Mouse (Mus musculus) G1E-ER4 (cell line): ENCODE results near the gene Rnls. TPM values are rescaled to one million over a fixed set of nuclear protein-coding genes. Genes with fewer than 3 reads are reported as not detected.

Experiments used
- GATA1 ChIP-seq: IDR thresholded peaks from one replicate; pipeline ENCODE4 v1.8.0; 2012; ENCODE audit warnings: low read length, inconsistent platforms
- polyA plus RNA-seq: library from polyadenylated mRNA; stranded (reverse); fragments of >175 nt; gene quantifications from 2 replicates; pipeline ENCODE4 v1.2.3, GENCODE M21; 2012

The Rnls gene
- polyA plus RNA-seq, result not detected in 2 replicates

DNA sequence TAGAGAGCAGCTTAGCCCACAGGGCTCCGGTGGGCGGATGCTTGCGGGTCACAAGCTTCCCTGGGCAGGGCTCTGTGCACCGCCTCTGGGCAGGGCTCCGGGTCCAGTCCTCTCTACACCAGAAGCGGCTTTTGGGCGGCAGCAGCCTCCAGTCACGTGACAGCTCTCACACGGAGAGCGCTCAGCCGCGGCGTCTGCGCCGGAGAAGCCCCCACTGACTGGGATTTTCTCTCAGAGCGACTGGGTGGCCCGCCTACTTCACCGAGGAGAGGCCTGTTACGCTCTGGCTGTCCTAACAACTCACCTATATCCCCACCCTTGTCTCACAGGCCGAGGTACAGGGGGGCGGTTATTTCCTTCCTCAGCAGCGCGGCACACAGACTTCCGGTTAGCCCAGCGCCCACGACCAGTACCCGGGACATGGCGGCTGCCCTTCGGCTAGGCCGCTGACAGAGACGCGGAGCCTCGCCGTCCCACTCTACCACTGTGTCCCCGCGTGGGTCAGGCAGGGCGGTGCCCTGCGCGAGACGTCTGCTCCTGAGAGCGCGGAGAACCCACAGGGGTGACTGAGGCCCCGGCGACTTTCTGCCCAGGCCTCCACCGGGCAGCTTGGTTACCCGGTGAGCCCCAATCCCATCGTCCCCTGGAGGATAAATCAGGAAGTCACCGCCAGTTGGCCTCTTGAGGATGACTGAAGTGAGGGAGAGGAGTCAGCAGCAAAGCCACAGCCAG lies at the start of gene Rnls:
Gene Rnls (minus strand): TSS at position 645 of the 732 bp plus-strand sequence.
- no peak for TF ChIP-seq GATA1

DNA sequence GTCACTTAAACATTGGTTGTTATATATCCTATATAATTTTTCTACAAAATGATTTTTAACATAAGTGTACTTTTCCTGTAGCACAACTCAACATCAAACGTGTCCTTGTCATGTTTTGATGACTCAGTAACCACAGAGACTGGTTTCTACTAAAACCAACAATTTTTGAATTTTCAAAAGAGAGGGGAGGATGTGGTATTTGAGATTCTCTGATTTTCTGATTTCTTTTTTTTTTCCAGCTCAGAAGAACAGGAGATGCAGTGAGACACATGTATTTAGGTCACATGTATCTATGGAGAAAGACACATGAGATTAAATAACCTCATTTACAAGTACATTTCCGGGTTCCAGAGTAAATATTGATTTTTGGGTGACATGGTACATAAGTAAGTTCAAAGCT lies 37.4 kb upstream of the Rnls start:
- TF ChIP-seq GATA1, result no peak

DNA sequence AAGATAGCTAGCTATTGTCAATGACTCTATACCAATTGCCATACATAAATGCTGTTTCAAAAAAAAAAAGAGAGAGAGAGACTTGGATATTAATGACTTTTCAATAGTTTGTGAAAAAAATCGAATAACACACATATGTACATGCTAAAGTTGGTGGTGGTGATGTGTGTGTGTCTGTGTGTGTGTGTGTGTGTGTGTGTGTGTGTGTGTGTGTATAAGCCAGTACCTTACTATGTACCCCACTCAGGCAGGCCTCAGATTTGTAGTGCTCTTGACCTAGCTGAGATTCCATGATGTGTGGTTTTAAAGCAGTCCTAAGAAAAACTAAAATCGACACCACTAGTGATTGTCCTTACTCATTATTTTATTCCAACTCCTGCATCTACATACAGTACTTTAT lies 11.3 kb downstream of the Rnls start:
- TF ChIP-seq GATA1, result no peak

DNA sequence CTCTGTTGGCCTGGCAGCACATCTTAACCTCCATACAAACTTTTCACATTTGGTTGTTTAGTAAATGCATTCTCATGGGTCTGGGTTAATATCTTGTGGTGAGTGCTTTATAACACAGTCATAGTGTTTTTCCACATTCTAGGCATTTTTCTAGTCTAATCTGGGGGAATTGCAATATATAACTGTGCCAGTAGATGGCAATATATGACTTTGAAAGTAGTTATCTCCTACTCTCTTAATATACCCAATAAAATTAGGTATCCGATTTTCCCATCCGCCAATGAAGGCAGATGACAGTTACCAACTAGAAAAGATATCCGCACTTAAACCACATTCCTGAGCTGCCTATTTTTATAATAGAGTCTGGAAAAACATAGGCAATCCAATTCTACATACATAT lies 11.7 kb downstream of the Rnls start:
- TF ChIP-seq GATA1, result no peak

DNA sequence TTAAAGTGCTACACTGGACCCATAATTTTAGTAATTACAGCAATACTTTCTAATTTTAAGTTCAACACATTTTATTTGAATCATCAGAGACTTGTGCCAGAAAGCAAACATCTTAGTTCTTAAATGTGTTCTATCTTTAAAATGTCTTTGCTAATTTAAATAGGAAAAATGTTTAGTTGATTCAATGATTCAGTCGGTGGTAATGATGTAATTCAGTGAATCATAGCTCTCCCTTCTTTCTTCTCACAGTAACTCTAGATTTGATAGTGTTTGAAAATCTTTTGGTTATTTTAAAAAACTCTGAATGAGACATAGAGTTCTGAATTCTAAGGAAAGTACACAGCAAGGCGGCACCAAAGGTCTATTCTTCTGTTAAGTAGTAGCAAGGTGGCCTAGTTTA lies 23.3 kb downstream of the Rnls start:
- TF ChIP-seq GATA1, result no peak

DNA sequence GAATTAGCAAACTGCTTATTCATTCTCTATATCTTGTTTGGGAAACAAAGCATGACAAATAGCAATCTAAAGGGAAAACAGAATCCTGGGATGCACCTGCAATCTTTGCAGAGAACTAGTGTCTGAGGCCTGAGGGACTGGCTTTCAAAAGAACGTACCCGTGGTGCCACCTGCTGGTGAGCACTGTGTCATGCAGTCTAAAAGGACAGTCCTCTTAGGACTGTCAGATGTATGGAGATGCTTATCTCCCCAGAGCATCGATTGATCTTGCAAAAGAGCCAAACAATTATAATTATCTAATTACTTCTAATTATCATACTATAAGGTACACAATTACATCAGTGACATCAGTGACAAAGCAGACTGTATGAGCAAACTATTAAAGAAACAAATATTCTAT lies 25.4 kb downstream of the Rnls start:
- no peak for TF ChIP-seq GATA1

DNA sequence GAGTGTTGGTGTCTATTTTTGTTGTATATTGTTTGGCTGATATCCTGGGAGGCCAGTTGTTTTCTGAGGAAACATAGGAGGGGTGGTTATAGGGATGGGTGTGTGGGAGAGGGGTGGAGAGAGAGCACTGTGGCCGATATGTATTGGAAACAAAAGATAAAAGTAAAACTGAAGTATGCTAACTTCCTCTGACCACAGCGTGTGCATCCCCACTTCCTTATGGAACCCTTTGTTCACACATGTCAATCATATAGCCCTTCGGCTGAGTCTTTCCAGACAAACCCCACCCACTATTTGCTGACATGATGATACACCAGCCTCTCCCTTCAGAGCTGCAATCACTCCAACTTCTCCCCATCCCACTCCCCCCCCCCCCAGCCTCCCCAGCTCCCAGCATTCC lies 35.1 kb downstream of the Rnls start:
- no peak for TF ChIP-seq GATA1

DNA sequence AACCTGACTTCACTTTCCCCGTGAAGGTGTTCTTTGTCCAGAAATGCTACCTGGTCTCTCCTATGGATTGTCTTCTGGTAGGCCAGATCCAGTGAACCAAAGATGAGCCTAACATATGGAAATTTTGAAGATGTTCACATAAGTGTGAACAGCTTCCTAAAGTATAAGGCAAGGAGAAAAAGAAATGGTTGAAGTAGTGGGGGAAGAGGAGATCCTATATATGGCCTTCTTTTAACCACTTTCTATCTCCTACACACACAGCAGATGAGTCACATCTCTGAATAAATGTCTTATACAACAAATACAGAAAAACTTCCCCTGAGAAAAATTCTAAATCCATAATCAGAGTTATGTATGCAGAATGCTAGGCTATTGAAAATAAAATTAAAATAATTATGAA lies 52.0 kb downstream of the Rnls start:
- no peak for TF ChIP-seq GATA1

DNA sequence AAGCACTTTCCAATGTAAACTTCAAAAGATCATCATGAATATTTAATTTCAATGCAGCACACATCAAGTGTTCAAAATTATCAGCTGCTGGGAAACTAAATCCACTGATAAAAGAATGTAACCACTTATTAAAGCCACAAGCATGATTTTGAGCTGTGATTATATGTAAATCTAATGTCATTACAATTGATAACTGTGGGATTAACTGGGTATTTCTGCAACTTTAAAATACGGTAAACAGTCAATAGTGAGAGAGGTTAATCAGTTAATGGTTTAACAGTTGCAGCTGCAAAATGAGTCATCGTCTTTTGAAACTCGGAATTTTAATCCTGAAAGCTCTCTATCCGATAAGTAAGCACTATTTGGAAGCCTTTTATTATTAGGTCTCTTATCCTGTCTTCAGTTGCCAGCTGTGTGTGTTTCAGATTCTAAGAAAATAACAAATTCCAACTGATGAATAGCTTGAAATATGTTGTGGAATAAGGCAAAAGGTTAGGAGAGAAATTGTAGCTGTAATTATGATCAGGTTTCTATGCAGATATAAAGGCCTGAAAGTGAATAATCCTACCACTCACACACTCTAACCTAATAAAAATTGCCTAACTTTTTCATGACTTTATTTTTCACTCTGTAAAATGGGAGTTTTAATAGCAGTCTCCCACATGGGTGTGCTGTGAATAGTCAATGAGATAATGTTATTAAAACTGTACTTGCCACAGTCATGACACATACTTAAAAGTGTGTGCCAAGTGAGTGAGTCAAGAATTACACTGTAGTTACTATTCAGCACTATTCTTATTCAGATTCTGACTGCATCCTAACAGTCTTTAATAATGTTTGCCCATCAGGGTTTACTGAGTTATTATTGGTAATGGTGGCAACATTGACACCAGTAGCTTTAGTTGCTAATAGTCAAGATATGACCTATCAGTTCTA lies 65.1 kb downstream of the Rnls start:
- TF ChIP-seq GATA1, result no peak

DNA sequence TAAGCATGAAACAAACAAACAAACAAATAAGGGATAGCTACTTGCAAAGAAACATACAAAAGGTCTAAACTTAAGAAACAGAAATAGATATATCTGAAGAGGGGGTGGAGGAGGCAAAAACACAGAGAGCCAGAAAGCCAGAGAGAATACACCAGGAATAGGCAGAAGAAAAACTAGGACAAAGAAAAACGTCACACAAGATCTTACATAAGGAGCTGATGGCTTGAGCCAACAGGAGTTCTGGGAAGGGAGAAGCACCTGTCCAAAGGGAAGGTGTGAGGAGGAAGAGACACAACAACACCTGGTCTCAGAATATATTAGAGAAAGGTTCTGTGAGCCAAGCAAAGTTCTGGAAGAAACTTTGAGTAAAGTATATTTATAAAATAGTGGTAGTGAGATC lies 73.3 kb downstream of the Rnls start:
- no peak for TF ChIP-seq GATA1

DNA sequence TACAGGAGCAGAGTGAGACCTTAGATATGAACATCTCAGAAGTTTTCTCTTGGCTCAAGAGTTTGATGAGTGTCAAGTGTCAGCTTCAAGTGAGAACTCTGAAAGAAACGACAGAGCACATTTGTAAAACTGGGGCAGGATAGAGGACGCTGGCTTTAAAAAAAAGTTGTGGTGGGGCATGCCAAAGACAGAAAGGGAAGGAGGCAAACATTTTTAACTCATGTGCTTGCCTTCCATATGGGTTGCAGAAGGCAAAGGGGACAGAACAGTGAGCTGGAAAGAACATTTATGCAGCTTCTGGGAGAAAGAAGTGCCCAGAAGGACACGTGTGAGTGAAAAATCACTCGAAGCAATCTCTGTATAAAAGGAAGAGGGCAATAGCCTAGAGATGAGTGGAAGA lies 75.0 kb downstream of the Rnls start:
- no peak for TF ChIP-seq GATA1

DNA sequence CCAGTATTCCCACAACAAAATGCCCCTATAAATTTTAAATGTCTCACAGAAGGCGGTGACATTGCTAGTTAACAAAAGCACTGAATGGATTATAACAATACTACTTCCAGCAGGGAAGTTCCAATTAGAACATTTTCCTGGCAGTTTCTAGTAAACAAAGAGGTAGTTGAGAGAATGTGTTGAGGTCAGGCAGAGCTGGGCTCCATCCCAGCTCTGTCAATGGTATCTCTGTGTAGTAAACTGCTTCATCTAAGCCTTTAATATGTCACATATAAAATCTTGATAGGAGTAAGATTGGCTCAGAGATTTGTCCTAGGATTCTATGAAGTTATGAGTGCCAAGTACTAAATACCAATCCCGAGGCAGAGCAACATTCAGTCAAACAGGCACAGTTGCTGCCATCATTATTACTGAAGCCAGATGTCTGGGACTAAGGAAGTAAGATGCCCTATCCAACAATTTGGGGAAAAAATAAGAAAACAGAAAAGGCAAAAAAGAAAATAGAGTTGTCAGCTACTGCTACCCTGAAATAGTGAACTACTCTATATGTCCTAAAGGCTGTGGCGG lies 92.3 kb downstream of the Rnls start:
- no peak for TF ChIP-seq GATA1

DNA sequence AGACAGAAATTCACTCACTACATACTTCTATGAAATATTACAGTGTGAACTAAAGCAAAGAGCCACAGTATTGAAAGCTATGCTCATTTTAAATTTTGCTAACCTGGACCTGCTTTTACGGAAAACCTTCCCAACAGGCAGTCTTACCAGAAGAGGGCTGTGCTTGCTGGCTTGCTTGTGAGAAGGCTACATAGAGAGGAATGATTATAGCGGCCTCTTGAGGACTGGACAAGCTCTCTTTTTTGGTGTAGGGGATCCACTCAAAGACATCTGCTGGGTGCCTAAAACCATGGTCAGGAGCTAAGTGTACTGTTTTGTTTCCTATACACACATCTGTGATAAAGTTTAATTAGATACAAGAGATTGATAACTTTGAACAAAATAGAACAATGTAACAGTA lies 95.8 kb downstream of the Rnls start:
- TF ChIP-seq GATA1, result no peak

DNA sequence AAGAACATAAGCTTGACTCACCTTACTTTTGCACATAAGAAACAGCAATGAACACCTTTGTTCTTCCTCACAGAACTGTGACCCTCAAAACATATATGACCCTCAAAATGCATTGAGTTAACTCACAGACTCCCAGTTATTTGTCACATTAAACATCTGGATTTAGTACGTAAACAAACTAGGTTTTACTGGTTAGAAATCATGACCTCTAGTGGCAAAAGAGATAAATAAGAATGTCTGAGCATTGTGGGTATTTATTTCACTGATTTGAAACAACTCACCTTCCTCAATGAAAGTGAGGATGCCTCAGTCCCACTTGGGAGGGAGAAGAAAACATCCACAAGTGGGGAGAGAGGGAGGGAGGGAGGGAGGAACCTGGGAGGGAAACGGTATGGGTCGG lies 109.1 kb downstream of the Rnls start:
- no peak for TF ChIP-seq GATA1

DNA sequence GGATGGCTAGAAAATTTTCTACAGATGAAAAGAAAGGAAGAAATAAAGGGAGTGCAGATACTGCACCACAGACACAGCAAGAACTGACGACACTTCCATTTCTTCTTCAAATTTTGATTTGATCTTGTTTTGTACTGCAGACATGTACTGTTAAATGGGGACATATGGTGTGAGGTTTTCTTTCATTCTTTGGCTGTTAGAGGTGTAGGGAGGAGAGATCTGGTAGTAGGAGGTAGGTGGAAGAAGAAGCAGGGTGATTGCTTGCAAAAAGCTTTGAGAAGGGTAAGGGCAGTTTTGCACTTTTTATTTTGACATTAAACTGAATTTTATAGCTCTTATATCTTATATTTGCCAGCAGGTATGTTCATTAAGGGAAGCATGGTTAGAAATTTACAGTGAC lies 115.7 kb downstream of the Rnls start:
- no peak for TF ChIP-seq GATA1

DNA sequence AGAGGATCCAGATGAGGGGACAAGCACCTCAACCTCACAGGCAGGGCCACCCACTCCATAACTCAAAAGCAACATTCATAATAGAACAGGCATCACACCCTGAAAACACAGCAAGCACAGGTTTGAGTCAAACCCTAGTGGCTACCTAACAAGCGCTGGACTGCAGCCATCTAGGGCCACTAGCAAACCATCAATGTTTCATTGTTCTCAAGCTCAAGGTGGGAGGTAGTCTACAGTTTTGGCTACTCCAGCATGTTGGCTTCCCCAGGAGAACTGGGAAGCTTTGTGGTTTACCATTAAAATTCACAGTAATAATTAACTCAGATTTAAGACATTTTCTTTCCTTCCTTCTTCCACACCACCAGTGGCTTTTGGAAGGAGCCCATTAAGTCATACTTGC lies 118.4 kb downstream of the Rnls start:
- no peak for TF ChIP-seq GATA1
